Mouse (Mus musculus) thymus, postnatal 14 days (tissue): ENCODE results near the gene Zmiz2.
"Not testable (repeated sequence)": the region's sequence is repeated elsewhere in the genome, so short reads cannot be mapped to it uniquely, and the experiment has no call there.

Experiments
- DNase-seq: peaks from one replicate; pipeline ENCODE4 v3.0.0; 2021

Gene Zmiz2

DNA sequence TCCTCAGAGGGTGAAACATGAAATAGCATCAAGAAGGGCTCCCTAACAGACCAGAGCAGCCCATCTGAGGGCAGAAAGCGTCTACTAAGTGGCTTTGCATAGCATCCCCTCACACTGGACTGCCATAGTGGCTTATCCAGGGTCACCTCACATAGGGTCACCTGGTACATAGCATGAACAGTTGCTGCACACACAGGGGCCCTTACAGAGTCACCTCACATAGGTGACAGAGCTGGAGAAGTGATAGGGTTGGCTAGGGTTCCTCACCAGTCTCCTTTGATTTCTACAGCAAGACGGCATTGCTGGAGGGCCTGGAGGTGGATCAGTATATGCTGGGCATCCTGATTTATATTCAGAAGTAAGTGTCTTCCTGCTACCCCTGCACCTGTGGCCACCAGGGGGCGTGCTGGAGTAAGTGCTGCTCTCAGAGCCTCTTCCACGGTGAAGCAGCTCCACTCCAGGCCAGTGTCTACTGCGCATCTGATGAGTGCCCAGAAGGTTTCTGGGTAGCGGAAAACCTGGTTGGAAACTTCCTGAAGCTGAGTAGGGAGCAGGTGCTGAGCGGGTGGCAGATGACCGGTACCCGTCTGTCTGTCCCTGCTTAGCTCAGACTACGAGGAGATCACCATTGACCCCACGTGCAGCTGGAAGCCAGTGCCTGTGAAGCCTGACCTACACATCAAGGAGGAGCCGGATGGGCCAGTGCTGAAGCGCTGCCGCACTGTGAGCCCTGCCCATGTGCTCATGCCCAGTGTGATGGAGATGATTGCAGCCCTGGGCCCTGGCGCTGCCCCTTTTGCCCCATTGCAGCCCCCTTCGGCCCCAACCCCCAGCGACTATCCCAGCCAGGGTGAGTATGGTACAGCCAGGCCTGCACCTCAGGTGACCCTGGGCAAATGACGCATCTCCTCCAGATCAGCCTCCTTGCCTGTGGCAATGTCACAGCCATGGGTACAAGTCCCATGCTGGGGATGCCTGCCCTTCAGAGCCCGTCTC is 13.9 kb downstream of the Zmiz2 start:
- DNase-seq = peak; percentile 91

DNA sequence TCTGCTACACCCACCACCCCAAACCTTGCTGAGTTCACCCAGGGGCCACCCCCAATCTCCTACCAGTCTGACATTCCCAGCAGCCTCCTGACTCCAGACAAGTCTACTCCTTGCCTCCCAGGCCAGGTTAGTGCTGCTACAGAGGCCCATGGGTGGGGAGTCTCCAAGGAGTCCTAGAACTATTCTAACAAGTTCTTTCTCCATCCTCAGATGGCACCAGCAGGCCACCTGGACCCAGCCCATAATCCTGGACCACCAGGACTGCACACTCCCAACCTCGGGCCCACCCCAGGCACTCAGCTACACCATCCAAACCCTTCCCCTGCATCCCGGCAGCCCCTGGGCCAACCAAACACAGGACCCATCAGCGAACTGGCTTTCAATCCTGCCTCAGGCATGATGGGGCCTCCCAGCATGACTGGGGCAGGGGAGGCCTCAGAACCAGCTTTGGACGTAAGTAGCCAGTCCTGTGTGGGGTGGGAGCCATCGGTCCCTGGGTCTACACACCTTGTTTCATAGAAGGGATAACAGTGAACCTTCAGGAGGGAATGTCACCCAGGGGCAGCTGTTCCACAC is 15.0 kb downstream of the Zmiz2 start:
- peak; percentile 3 for DNase-seq

DNA sequence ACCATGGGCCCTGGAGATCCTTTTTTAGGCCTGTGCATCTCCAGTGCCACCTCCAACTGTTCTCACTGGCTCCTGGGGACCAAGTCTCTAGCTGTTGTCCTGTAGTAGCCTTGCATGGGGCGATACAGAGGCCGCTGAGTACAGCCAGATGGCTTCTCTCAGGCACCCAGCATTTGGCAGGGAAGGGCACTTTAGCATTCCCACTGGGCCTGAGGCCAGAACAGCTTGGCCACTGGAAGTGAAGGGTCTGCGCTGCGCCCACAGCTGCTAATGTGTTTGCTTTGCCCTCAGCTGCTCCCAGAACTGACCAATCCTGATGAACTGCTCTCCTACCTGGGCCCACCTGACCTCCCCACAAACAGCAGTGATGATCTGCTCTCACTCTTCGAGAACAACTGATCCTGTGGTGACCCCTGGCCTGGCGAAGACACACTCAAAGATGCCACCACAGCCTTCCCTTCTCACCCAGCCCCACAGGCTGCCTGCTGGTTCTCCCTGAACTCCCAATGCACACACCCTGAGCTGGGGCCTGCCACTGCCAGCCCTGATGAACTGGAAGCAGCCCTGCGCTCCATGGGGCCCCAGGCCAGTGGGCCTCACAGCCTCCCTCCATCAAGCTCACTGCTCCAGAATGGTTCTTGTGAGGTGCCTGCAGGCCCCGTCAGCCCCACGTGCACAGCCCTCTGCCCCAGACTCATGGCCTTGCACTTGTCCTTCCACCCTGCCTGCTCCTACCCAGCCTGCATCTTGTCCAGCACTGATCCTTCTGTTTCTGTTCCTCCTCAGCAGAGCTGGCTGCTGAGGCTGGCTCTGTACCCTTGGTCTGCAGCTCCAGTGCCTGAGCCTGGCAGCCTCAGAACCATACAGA is 16.1 kb downstream of the Zmiz2 start:
- DNase-seq = no peak

DNA sequence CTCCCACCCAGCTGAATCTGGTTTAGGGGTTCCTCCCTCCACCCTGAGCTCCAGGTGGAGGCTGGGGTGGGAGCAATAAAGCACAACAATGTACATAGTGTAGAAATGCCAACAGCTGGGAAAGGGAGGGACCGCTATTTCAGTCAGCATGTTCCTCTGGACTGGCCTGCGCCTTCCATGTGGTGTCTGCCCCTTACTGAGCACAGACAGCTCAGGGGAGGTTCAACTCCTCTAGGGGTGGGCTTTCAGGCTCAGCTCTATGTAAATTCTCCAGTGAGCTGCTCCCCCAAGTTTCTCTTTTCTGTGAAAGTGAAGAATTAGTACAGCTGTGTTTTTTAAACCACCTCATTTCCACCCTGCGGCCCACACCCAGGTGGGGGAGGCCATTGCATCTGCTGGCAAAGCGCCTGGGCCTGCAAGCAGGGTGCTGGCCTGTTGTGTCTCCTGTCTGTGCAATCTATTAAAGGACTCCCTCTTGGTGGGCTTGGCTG is 16.8 kb downstream of the Zmiz2 start:
- peak; percentile 64 for DNase-seq

- DNase-seq = peak; percentile 67
These were observed 17.6 kb downstream of the Zmiz2 start for GRCm38 (mm10) chr11:6406251-6407161.

GRCm38 (mm10) chr11:6407162-6407621 is 18.3 kb downstream of the Zmiz2 start:
- DNase-seq = no peak

DNA sequence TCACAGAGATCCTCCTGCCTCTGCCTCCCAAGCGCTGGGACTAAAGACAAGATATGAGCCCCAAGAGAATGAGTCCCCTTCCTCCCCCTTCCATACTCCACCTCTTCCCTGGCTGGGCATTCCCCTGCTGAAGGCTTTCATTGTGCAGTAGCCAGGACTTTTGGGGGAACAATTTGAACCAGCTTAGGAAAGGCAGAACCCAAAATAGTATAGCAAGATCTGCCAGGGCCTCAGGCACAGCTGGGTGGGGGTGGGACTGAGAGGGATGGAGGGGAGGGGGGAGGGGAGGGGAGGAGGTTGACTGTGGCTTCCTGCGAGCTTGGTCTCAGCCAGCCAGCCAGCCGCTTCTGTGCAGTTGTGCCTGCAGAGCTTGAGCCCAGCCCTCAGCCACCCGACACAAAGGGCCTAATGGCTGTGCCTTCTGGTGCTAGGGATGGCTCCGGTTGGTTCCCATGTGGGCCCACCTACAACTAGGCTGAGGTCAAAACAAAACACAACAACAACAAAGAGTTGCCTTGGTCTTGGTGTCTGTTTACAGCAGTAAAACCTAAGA is 21.3 kb downstream of the Zmiz2 start:
- DNase-seq = peak; percentile 76

DNA sequence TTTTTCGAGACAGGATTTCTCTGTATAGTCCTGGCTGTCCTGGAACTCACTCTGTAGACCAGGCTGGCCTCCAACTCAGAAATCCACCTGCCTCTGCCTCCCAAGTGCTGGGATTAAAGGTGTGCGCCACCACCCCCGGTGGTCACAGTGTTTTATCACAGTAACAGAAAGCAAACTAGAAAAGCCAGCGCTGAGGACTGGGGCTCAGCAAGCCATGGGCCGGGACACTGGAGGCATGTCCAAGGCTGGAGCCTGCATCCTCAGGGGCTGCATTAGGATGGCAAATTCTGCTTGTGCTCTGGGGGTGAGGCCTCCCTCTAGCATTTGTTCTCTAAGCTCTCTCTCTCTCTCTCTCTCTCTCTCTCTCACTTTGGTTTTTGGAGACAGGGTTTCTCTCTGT is 21.9 kb downstream of the Zmiz2 start:
- not testable (repeated sequence) for DNase-seq

- DNase-seq = peak; percentile 84
These were observed 22.8 kb downstream of the Zmiz2 start for GRCm38 (mm10) chr11:6411684-6412083.

DNA sequence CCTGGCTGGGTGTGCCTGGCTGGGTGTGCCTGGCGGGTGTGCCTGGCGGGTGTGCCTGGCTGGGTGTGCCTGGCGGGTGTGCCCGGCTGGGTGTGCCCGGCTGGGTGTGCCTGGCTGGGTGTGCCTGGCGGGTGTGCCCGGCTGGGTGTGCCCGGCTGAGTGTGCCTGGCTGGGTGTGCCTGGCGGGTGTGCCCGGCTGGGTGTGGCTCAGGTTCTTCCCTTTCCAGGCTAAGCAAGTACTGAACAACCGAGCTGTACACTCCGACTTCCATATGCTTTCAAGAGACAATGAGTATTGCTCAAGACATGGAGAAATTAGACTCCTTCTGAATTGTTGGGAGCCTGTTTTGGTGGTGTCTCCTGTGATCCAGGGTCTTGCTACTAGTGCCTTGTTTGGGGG is 24.4 kb downstream of the Zmiz2 start:
- DNase-seq = no peak

DNA sequence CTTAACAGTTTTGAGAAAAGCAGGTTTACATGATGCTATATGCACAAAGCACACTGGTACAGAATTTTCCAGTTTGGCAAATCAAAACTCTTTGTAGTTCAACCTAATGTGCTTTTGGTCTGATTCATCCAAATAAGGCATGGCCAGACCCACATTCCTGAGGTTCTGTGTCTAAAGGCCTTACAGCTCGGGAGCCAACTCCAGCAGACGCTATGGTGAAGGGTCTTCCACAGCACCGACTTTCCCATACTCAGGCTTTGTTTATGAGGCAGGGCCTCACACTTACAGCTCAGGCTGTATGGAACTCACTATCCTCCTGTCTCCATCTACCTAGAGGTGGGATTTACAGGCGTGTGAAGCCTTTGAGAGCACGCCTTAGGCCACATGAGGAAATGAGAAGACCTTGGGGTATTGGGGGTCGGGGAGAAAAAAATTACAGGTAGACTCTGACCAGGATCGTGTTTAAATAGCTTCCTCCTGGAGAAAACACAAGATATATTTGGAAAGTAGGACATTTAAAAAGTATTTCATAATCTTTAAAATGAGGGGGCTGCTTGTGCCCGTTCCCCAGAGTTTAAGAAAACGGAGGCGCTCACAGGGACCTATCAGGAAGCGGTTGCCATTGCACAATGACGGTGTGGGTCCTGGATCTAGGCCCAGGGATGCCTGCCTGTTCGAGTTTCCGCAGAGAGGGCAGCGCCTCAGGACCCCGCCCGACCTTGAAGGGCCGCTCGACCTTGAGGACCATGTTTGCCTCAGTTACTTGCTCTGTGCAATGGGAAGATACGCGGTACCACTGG is 26.1 kb downstream of the Zmiz2 start, which contains the start of gene Ppia:
Gene Ppia (plus strand): TSS at position 693 of the 800 bp plus-strand sequence.
- DNase-seq = no peak

DNA sequence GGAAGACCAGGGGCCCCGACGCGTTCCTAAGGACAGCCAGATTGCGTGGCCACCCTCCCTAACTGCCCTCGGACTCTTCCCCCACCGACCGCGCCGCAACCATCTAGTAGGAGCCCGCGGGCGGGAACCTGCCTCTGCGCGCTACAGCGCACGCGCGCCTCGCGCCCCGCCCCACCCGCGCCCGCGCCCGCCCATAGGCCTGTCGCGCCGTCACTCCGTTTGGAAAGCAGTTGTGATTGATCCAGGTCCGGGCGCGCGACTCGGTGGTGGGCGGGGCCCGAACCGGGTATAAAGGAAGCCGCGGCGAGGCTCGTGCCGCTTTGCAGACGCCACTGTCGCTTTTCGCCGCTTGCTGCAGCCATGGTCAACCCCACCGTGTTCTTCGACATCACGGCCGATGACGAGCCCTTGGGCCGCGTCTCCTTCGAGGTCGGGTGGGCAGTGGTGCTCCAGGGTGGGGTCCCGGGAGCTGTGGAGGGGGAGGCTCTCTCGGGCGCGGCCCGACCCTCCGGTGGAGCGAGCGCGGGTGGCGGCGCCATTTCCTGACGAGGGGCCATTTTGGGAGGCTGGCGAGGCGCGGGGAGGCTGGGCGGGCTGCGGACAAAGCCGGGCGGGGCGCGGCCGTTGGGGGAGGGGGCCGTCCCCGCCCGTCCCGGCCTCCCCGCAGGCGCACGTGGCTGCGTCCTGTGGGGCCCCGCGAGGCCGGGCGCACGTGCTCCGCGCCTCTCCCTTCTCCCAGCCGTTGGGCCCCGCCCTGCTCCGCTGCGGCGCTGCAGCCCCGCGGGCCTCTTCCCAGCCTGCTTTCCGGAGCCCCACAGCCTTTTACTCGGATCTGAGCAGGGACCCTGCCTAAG is 26.9 kb downstream of the Zmiz2 start:
- DNase-seq = peak; percentile 99

GRCm38 (mm10) chr11:6416405-6417034 is 27.6 kb downstream of the Zmiz2 start:
- DNase-seq = peak; percentile 88

GRCm38 (mm10) chr11:6417069-6417468 is 28.2 kb downstream of the Zmiz2 start:
- DNase-seq = no peak

GRCm38 (mm10) chr11:6417490-6417889 is 28.6 kb downstream of the Zmiz2 start:
- no peak for DNase-seq

GRCm38 (mm10) chr11:6418751-6419150 is 29.9 kb downstream of the Zmiz2 start:
- no peak for DNase-seq

GRCm38 (mm10) chr11:6419156-6419555 is 30.3 kb downstream of the Zmiz2 start:
- DNase-seq = not testable (repeated sequence)

DNA sequence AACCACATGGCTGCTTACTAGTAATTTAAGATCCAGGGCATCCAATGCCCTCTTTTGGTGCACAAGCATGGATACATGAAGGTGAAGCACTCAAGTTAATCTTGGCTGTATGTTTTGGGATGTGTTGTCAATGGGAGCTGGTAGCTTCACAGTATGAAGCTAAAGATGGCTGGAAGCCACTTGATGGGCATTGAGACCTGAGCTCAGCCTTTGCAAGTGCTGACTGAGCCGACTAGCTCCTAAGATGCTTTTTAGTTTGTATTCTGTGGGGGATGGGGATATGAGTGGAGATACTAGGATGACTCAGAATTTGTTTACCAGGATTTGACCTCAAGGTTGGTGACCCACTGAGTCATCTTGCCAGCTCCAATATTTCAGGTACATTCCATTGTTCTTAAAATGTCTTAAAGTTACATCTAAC is 31.4 kb downstream of the Zmiz2 start:
- no peak for DNase-seq
